Mouse (Mus musculus): Measurements from ENCODE around the gene Pradc1. TPM values are rescaled to one million over a fixed set of nuclear protein-coding genes. Genes with fewer than 3 reads are reported as not detected.

Gene Pradc1
- total and polyA plus RNA-seq, 3 experiments, result 14.5 to 31.8 (median 27.5) TPM

GRCm38 (mm10) chr6:85436204-85436603 is 15.6 kb downstream of the Pradc1 start:
- H3K4me3 ChIP-seq (ENCODE audit: low read depth, low read length), result no peak overlapping the region
- DNase-seq (ENCODE audit: low spot score) (no peak), ATAC-seq (ENCODE audit: extremely low read depth, insufficient number of reproducible peaks, low FRiP score, poor library complexity, severe bottlenecking) (no peak)
- no peaks in the 10 kb centered on the region for H3K9me3 ChIP-seq (replicated peaks)
- peaks cover 28% of the 10 kb centered on the region for H3K4me1 ChIP-seq (ENCODE audit: insufficient read depth, low read depth, low read length)
- no peak for TF ChIP-seq GATA2 (IDR thresholded peaks at IDR 0.05; ENCODE audit: borderline replicate concordance, low read depth, low read length)
- TF ChIP-seq CTCF (IDR thresholded peaks at IDR 0.05; ENCODE audit: low read depth, low read length), result no peak
- TF ChIP-seq GATA1 (IDR thresholded peaks at IDR 0.05; ENCODE audit: borderline replicate concordance, low read length), result no peak
- no peak for TF ChIP-seq TAL1 (conservative IDR thresholded peaks at IDR 0.05; ENCODE audit: low read depth, low read length)
- no peak for TF ChIP-seq POLR2AphosphoS5 (IDR thresholded peaks at IDR 0.05; ENCODE audit: insufficient replicate concordance, low read depth, low read length)
- peaks cover 69% of the 10 kb centered on the region for H3K36me3 ChIP-seq (replicated peaks)
- H3K27me3 ChIP-seq (ENCODE audit: insufficient read depth, low read length), result no peaks in the 10 kb centered on the region

- H3K9me3 ChIP-seq (replicated peaks), result no peaks in the 10 kb centered on the region
- ATAC-seq (ENCODE audit: extremely low read depth, insufficient number of reproducible peaks, low FRiP score, poor library complexity, severe bottlenecking) (no peak), DNase-seq (ENCODE audit: low spot score) (no peak)
- peaks cover 30% of the 10 kb centered on the region for H3K4me1 ChIP-seq (ENCODE audit: insufficient read depth, low read depth, low read length)
- TF ChIP-seq POLR2AphosphoS5 (IDR thresholded peaks at IDR 0.05; ENCODE audit: insufficient replicate concordance, low read depth, low read length) (no peak), GATA2 (IDR thresholded peaks at IDR 0.05; ENCODE audit: borderline replicate concordance, low read depth, low read length) (no peak), GATA1 (IDR thresholded peaks at IDR 0.05; ENCODE audit: borderline replicate concordance, low read length) (no peak), CTCF (IDR thresholded peaks at IDR 0.05; ENCODE audit: low read depth, low read length) (no peak), TAL1 (conservative IDR thresholded peaks at IDR 0.05; ENCODE audit: low read depth, low read length) (no peak)
- H3K4me3 ChIP-seq (ENCODE audit: low read depth, low read length), result no peak overlapping the region; the same call in 1 of the 2 replicates
- peaks cover 46% of the 10 kb centered on the region for H3K36me3 ChIP-seq (replicated peaks)
- H3K27me3 ChIP-seq (ENCODE audit: insufficient read depth, low read length), result peaks cover 6% of the 10 kb centered on the region
These were observed 17.9 kb downstream of the Pradc1 start for GRCm38 (mm10) chr6:85433865-85434264.

- Histone ChIP-seq H3K4me1 (ENCODE audit: insufficient read depth, low read depth, low read length) (peaks cover 27% of the 10 kb centered on the region), H3K9me3 (replicated peaks) (no peaks in the 10 kb centered on the region), H3K4me3 (ENCODE audit: low read depth, low read length) (peak within 1 kb of the TSS; percentile 97), H3K36me3 (replicated peaks) (peaks cover 26% of the 10 kb centered on the region), H3K27me3 (ENCODE audit: insufficient read depth, low read length) (peaks cover 17% of the 10 kb centered on the region)
- TF ChIP-seq GATA1 (IDR thresholded peaks at IDR 0.05; ENCODE audit: borderline replicate concordance, low read length) (no peak), TAL1 (conservative IDR thresholded peaks at IDR 0.05; ENCODE audit: low read depth, low read length) (no peak), GATA2 (IDR thresholded peaks at IDR 0.05; ENCODE audit: borderline replicate concordance, low read depth, low read length) (no peak), POLR2AphosphoS5 (IDR thresholded peaks at IDR 0.05; ENCODE audit: insufficient replicate concordance, low read depth, low read length) (no peak), CTCF (IDR thresholded peaks at IDR 0.05; ENCODE audit: low read depth, low read length) (no peak)
- DNase-seq (ENCODE audit: low spot score), result peak; percentile 80
- peak; percentile 64; the same call in 1 of the 2 replicates for ATAC-seq (ENCODE audit: extremely low read depth, insufficient number of reproducible peaks, low FRiP score, poor library complexity, severe bottlenecking)
These were observed 19.8 kb downstream of the Pradc1 start, which contains the start of gene Smyd5 for GRCm38 (mm10) chr6:85431842-85432431. TSS of gene Smyd5 (plus strand) at chr6:85431989.

GRCm38 (mm10) chr6:85431274-85431841 is 20.4 kb downstream of the Pradc1 start:
- ATAC-seq (ENCODE audit: extremely low read depth, insufficient number of reproducible peaks, low FRiP score, poor library complexity, severe bottlenecking), result no peak
- peaks cover 25% of the 10 kb centered on the region for H3K4me1 ChIP-seq (ENCODE audit: insufficient read depth, low read depth, low read length)
- no peak for DNase-seq (ENCODE audit: low spot score)
- no peaks in the 10 kb centered on the region for H3K9me3 ChIP-seq (replicated peaks)
- TF ChIP-seq TAL1 (conservative IDR thresholded peaks at IDR 0.05; ENCODE audit: low read depth, low read length), result no peak
- no peak for TF ChIP-seq CTCF (IDR thresholded peaks at IDR 0.05; ENCODE audit: low read depth, low read length)
- TF ChIP-seq POLR2AphosphoS5 (IDR thresholded peaks at IDR 0.05; ENCODE audit: insufficient replicate concordance, low read depth, low read length), result no peak
- TF ChIP-seq GATA1 (IDR thresholded peaks at IDR 0.05; ENCODE audit: borderline replicate concordance, low read length), result no peak
- H3K36me3 ChIP-seq (replicated peaks), result peaks cover 21% of the 10 kb centered on the region
- H3K4me3 ChIP-seq (ENCODE audit: low read depth, low read length), result peak overlapping the region; percentile 97
- peaks cover 22% of the 10 kb centered on the region for H3K27me3 ChIP-seq (ENCODE audit: insufficient read depth, low read length)

- H3K9me3 ChIP-seq (replicated peaks), result no peaks in the 10 kb centered on the region
- peaks cover 61% of the 10 kb centered on the region for H3K27me3 ChIP-seq (ENCODE audit: insufficient read depth, low read length)
- no peaks in the 10 kb centered on the region for H3K36me3 ChIP-seq (replicated peaks)
- TF ChIP-seq TAL1 (conservative IDR thresholded peaks at IDR 0.05; ENCODE audit: low read depth, low read length), result no peak
- TF ChIP-seq GATA2 (IDR thresholded peaks at IDR 0.05; ENCODE audit: borderline replicate concordance, low read depth, low read length), result no peak
- no peak for TF ChIP-seq GATA1 (IDR thresholded peaks at IDR 0.05; ENCODE audit: borderline replicate concordance, low read length)
- H3K4me3 ChIP-seq (ENCODE audit: low read depth, low read length), result peak within 1 kb of the TSS; percentile 11; the same call in 1 of the 2 replicates
- ATAC-seq (ENCODE audit: extremely low read depth, insufficient number of reproducible peaks, low FRiP score, poor library complexity, severe bottlenecking) (no peak), DNase-seq (ENCODE audit: low spot score) (no peak)
- no peaks in the 10 kb centered on the region for H3K4me1 ChIP-seq (ENCODE audit: insufficient read depth, low read depth, low read length)
These were observed 27.9 kb downstream of the Pradc1 start, which contains the start of gene Noto for GRCm38 (mm10) chr6:85423836-85424379. TSS of gene Noto (plus strand) at chr6:85423886.

- no peak for TF ChIP-seq GATA1 (IDR thresholded peaks at IDR 0.05; ENCODE audit: borderline replicate concordance, low read length)
- TF ChIP-seq GATA2 (IDR thresholded peaks at IDR 0.05; ENCODE audit: borderline replicate concordance, low read depth, low read length), result no peak
- TF ChIP-seq TAL1 (conservative IDR thresholded peaks at IDR 0.05; ENCODE audit: low read depth, low read length), result no peak
- TF ChIP-seq CTCF (IDR thresholded peaks at IDR 0.05; ENCODE audit: low read depth, low read length), result no peak
- TF ChIP-seq POLR2AphosphoS5 (IDR thresholded peaks at IDR 0.05; ENCODE audit: insufficient replicate concordance, low read depth, low read length), result no peak
- ATAC-seq (ENCODE audit: extremely low read depth, insufficient number of reproducible peaks, low FRiP score, poor library complexity, severe bottlenecking) (no peak), DNase-seq (ENCODE audit: low spot score) (no peak)
- Histone ChIP-seq H3K4me3 (ENCODE audit: low read depth, low read length) (no peak overlapping the region), H3K4me1 (ENCODE audit: insufficient read depth, low read depth, low read length) (no peaks in the 10 kb centered on the region), H3K9me3 (replicated peaks) (no peaks in the 10 kb centered on the region), H3K27me3 (ENCODE audit: insufficient read depth, low read length) (peaks cover 50% of the 10 kb centered on the region), H3K36me3 (replicated peaks) (no peaks in the 10 kb centered on the region)
These were observed 32.6 kb downstream of the Pradc1 start for GRCm38 (mm10) chr6:85419150-85419549.

All from G1E (cell line).